Mouse (Mus musculus) C2C12 (cell line): ENCODE data around the gene Ehd4.

Experiments
- CEBPB ChIP-seq: IDR thresholded peaks from one replicate; pipeline ENCODE4 v1.6.1; 2011; ENCODE audit warnings: low read depth, mild to moderate bottlenecking, control low read depth, moderate library complexity
- CTCF ChIP-seq: IDR thresholded peaks from one replicate; pipeline ENCODE4 v1.5.1; 2011; ENCODE audit not compliant: control insufficient read depth, insufficient read depth, insufficient read length
- MAX ChIP-seq: IDR thresholded peaks from one replicate; pipeline ENCODE4 v1.6.1; 2011; ENCODE audit warnings: mild to moderate bottlenecking, control low read depth
- MYOD1 ChIP-seq: IDR thresholded peaks from one replicate; pipeline ENCODE4 v1.6.1; 2011; ENCODE audit warnings: low read depth; ENCODE audit not compliant: control insufficient read depth, insufficient read length
- MYOG ChIP-seq: IDR thresholded peaks from one replicate; pipeline ENCODE4 v1.6.1; 2011; ENCODE audit not compliant: control insufficient read depth, insufficient read length; ENCODE audit errors: extremely low read depth
- USF1 ChIP-seq: IDR thresholded peaks from one replicate; pipeline ENCODE4 v1.6.1; 2011; ENCODE audit warnings: low read depth, mild to moderate bottlenecking, control low read depth, moderate library complexity

DNA sequence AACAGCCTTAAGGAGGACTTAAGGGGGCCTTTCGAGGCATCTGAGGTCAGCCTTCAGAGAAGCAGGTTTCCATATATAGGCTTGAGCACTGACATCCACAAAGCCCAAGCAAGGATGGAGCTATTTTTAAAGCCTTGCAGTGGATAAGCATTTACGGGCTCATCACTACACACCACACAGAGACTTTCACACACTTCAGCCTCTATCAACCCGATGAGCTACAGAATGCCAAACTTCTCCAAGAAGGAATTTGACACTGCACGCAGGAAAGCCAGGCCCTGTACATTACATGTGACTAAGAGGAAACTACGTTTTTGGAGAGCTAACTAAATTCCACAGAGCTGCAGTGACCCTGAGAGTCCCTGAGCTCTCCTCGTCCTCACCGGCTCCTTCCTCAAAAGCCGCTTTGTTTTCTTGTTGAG, 55.6 kb downstream of the Ehd4 start:
- no peak for TF ChIP-seq CEBPB
- no peak for TF ChIP-seq CTCF
- TF ChIP-seq MAX, result no peak
- TF ChIP-seq USF1, result no peak
- TF ChIP-seq MYOD1, result no peak
- no peak for TF ChIP-seq MYOG
